Mouse (Mus musculus): ENCODE measurements at regions not wholly inside any gene's neighbourhood (a gene's known extent, or its start where the extent isn't known, plus 50 kb on each side); places are given as distances from the start of the nearest gene placed in this dataset.

GRCm38 (mm10) chr9:52377761-52378160 lies 209.4 kb upstream of the Zc3h12c start:
- Histone ChIP-seq H3K27me3 (ENCODE audit: control insufficient read depth, insufficient read depth, low read length) (no peaks in the 10 kb centered on the region), H3K36me3 (replicated peaks; ENCODE audit: control insufficient read depth, insufficient read depth, low read length) (no peaks in the 10 kb centered on the region), H3K4me3 (ENCODE audit: low read depth, low read length) (no peak overlapping the region), H3K9ac (replicated peaks; ENCODE audit: low read depth, low read length) (no peak overlapping the region), H3K4me1 (ENCODE audit: control insufficient read depth, insufficient read depth) (no peaks in the 10 kb centered on the region), H3K27ac (ENCODE audit: low read depth) (no peak overlapping the region), H3K9me3 (replicated peaks; ENCODE audit: control insufficient read depth, low read length) (no peaks in the 10 kb centered on the region), H3K4me2 (ENCODE audit: low read depth, low read length) (no peak overlapping the region)
- TF ChIP-seq EP300 (IDR thresholded peaks at IDR 0.05; ENCODE audit: low read depth): no peak
- TF ChIP-seq CTCF (IDR thresholded peaks at IDR 0.05; ENCODE audit: low read depth): no peak
- DNase-seq (ENCODE audit: low spot score) (no peak), ATAC-seq (ENCODE audit: insufficient read depth, low read depth) (no peak)

GRCm38 (mm10) chr9:52376914-52377313 lies 208.5 kb upstream of the Zc3h12c start:
- Histone ChIP-seq H3K9ac (replicated peaks; ENCODE audit: low read depth, low read length) (no peak overlapping the region), H3K9me3 (replicated peaks; ENCODE audit: control insufficient read depth, low read length) (no peaks in the 10 kb centered on the region), H3K4me3 (ENCODE audit: low read depth, low read length) (no peak overlapping the region), H3K27me3 (ENCODE audit: control insufficient read depth, insufficient read depth, low read length) (no peaks in the 10 kb centered on the region), H3K27ac (ENCODE audit: low read depth) (no peak overlapping the region), H3K4me1 (ENCODE audit: control insufficient read depth, insufficient read depth) (no peaks in the 10 kb centered on the region), H3K4me2 (ENCODE audit: low read depth, low read length) (no peak overlapping the region), H3K36me3 (replicated peaks; ENCODE audit: control insufficient read depth, insufficient read depth, low read length) (no peaks in the 10 kb centered on the region)
- WGBS: 78% methylated on average over 3 of the region's 3 CpGs
- ATAC-seq (ENCODE audit: insufficient read depth, low read depth): no peak
- TF ChIP-seq EP300 (IDR thresholded peaks at IDR 0.05; ENCODE audit: low read depth) (no peak), CTCF (IDR thresholded peaks at IDR 0.05; ENCODE audit: low read depth) (no peak)
- DNase-seq (ENCODE audit: low spot score): no peak

- ATAC-seq (ENCODE audit: insufficient read depth, low read depth) (no peak), DNase-seq (ENCODE audit: low spot score) (no peak)
- no peaks in the 10 kb centered on the region for H3K27me3 ChIP-seq (ENCODE audit: control insufficient read depth, insufficient read depth, low read length)
- WGBS: 82% methylated on average over 1 of the region's 1 CpGs
- no peaks in the 10 kb centered on the region for H3K9me3 ChIP-seq (replicated peaks; ENCODE audit: control insufficient read depth, low read length)
- H3K27ac ChIP-seq (ENCODE audit: low read depth): no peak overlapping the region
- no peak for TF ChIP-seq CTCF (IDR thresholded peaks at IDR 0.05; ENCODE audit: low read depth)
- no peak for TF ChIP-seq EP300 (IDR thresholded peaks at IDR 0.05; ENCODE audit: low read depth)
- no peaks in the 10 kb centered on the region for H3K4me1 ChIP-seq (ENCODE audit: control insufficient read depth, insufficient read depth)
- H3K4me2 ChIP-seq (ENCODE audit: low read depth, low read length): no peak overlapping the region
- H3K9ac ChIP-seq (replicated peaks; ENCODE audit: low read depth, low read length): no peak overlapping the region
- no peaks in the 10 kb centered on the region for H3K36me3 ChIP-seq (replicated peaks; ENCODE audit: control insufficient read depth, insufficient read depth, low read length)
- H3K4me3 ChIP-seq (ENCODE audit: low read depth, low read length): no peak overlapping the region
Observed at GRCm38 (mm10) chr9:52371296-52371695, 202.9 kb upstream of the Zc3h12c start.

GRCm38 (mm10) chr9:52368911-52369310 lies 200.5 kb upstream of the Zc3h12c start:
- H3K9me3 ChIP-seq (replicated peaks; ENCODE audit: control insufficient read depth, low read length): no peaks in the 10 kb centered on the region
- TF ChIP-seq EP300 (IDR thresholded peaks at IDR 0.05; ENCODE audit: low read depth) (no peak), CTCF (IDR thresholded peaks at IDR 0.05; ENCODE audit: low read depth) (no peak)
- H3K4me3 ChIP-seq (ENCODE audit: low read depth, low read length): no peak overlapping the region
- no peaks in the 10 kb centered on the region for H3K4me1 ChIP-seq (ENCODE audit: control insufficient read depth, insufficient read depth)
- WGBS: 73% methylated on average over 9 of the region's 9 CpGs
- DNase-seq (ENCODE audit: low spot score) (no peak), ATAC-seq (ENCODE audit: insufficient read depth, low read depth) (no peak)
- H3K36me3 ChIP-seq (replicated peaks; ENCODE audit: control insufficient read depth, insufficient read depth, low read length): no peaks in the 10 kb centered on the region
- no peak overlapping the region for H3K27ac ChIP-seq (ENCODE audit: low read depth)
- H3K27me3 ChIP-seq (ENCODE audit: control insufficient read depth, insufficient read depth, low read length): no peaks in the 10 kb centered on the region
- no peak overlapping the region for H3K4me2 ChIP-seq (ENCODE audit: low read depth, low read length)
- H3K9ac ChIP-seq (replicated peaks; ENCODE audit: low read depth, low read length): no peak overlapping the region

- TF ChIP-seq EP300 (IDR thresholded peaks at IDR 0.05; ENCODE audit: low read depth) (no peak), CTCF (IDR thresholded peaks at IDR 0.05; ENCODE audit: low read depth) (no peak)
Observed at GRCm38 (mm10) chr9:52368080-52368479, 199.7 kb upstream of the Zc3h12c start.

GRCm38 (mm10) chr9:52366046-52366445 lies 197.7 kb upstream of the Zc3h12c start:
- H3K4me1 ChIP-seq (ENCODE audit: control insufficient read depth, insufficient read depth): no peaks in the 10 kb centered on the region
- H3K27me3 ChIP-seq (ENCODE audit: control insufficient read depth, insufficient read depth, low read length): no peaks in the 10 kb centered on the region
- no peaks in the 10 kb centered on the region for H3K9me3 ChIP-seq (replicated peaks; ENCODE audit: control insufficient read depth, low read length)
- H3K4me3 ChIP-seq (ENCODE audit: low read depth, low read length): no peak overlapping the region
- H3K36me3 ChIP-seq (replicated peaks; ENCODE audit: control insufficient read depth, insufficient read depth, low read length): no peaks in the 10 kb centered on the region
- WGBS: 66% methylated on average over 9 of the region's 9 CpGs
- ATAC-seq (ENCODE audit: insufficient read depth, low read depth) (no peak), DNase-seq (ENCODE audit: low spot score) (no peak)
- H3K4me2 ChIP-seq (ENCODE audit: low read depth, low read length): no peak overlapping the region
- no peak overlapping the region for H3K27ac ChIP-seq (ENCODE audit: low read depth)
- H3K9ac ChIP-seq (replicated peaks; ENCODE audit: low read depth, low read length): no peak overlapping the region
- TF ChIP-seq CTCF (IDR thresholded peaks at IDR 0.05; ENCODE audit: low read depth): no peak
- no peak for TF ChIP-seq EP300 (IDR thresholded peaks at IDR 0.05; ENCODE audit: low read depth)

More at GRCm38 (mm10) chr9:52368080-52368479, 199.7 kb upstream of the Zc3h12c start:
- ATAC-seq (ENCODE audit: insufficient read depth, low read depth): no peak
- WGBS: 57% methylated on average over 3 of the region's 3 CpGs
- no peaks in the 10 kb centered on the region for H3K36me3 ChIP-seq (replicated peaks; ENCODE audit: control insufficient read depth, insufficient read depth, low read length)
- H3K9me3 ChIP-seq (replicated peaks; ENCODE audit: control insufficient read depth, low read length): no peaks in the 10 kb centered on the region
- no peak overlapping the region for H3K4me3 ChIP-seq (ENCODE audit: low read depth, low read length)
- no peak overlapping the region for H3K27ac ChIP-seq (ENCODE audit: low read depth)
- H3K4me1 ChIP-seq (ENCODE audit: control insufficient read depth, insufficient read depth): no peaks in the 10 kb centered on the region
- no peak overlapping the region for H3K4me2 ChIP-seq (ENCODE audit: low read depth, low read length)
- no peaks in the 10 kb centered on the region for H3K27me3 ChIP-seq (ENCODE audit: control insufficient read depth, insufficient read depth, low read length)
- no peak overlapping the region for H3K9ac ChIP-seq (replicated peaks; ENCODE audit: low read depth, low read length)
- DNase-seq (ENCODE audit: low spot score): no peak

Data from heart, postnatal 0 days (tissue).